Mouse (Mus musculus) G1E (cell line): ENCODE results near the gene Myoc.

Experiments used
- CTCF ChIP-seq: IDR thresholded peaks from 2 replicates; pipeline ENCODE4 v1.5.1; 2012; ENCODE audit warnings: low read depth, low read length, inconsistent platforms, mixed read lengths
- GATA1 ChIP-seq: IDR thresholded peaks from 2 replicates; pipeline ENCODE4 v1.6.1; 2012; ENCODE audit warnings: borderline replicate concordance, low read length, inconsistent platforms, mixed read lengths
- GATA2 ChIP-seq: IDR thresholded peaks from 2 replicates; pipeline ENCODE4 v1.6.1; 2012; ENCODE audit warnings: low read depth, low read length, inconsistent platforms, borderline replicate concordance
- POLR2AphosphoS5 ChIP-seq: IDR thresholded peaks from 2 replicates; pipeline ENCODE4 v1.6.1; 2012; ENCODE audit warnings: low read depth, low read length, inconsistent platforms; ENCODE audit not compliant: insufficient replicate concordance
- TAL1 ChIP-seq: conservative IDR thresholded peaks from 2 replicates; pipeline ENCODE4 v1.6.1; 2012; ENCODE audit warnings: low read depth, low read length, inconsistent platforms, mixed read lengths

- TF ChIP-seq CTCF, result no peak
- no peak for TF ChIP-seq TAL1
- no peak for TF ChIP-seq GATA1
- TF ChIP-seq GATA2, result no peak
- TF ChIP-seq POLR2AphosphoS5, result no peak
Observed at GRCm38 (mm10) chr1:162625229-162625628, 13.7 kb upstream of the Myoc start.
